Mouse (Mus musculus) embryonic facial prominence, embryonic 10.5 days (tissue): Measurements from ENCODE around the gene Impg2. TPM values are rescaled to one million over a fixed set of nuclear protein-coding genes. Genes with fewer than 3 reads are reported as not detected.

Source experiments
- DNase-seq: peaks from one replicate; pipeline ENCODE4 v3.0.0-alpha.2; 2017; ENCODE audit warnings: low spot score
- H3K27ac ChIP-seq: fragments of 300-500 bp; sonication (generic); replicated peaks from 2 replicates; pipeline ENCODE4 v1.5.1; 2016; ENCODE audit warnings: mild to moderate bottlenecking
- H3K27me3 ChIP-seq: fragments of 300-500 bp; sonication (generic); replicated peaks from 2 replicates; pipeline ENCODE4 v1.6.1; 2016; ENCODE audit warnings: low read depth, mild to moderate bottlenecking; ENCODE audit not compliant: poor library complexity, severe bottlenecking
- H3K36me3 ChIP-seq: fragments of 300-500 bp; sonication (generic); replicated peaks from 2 replicates; pipeline ENCODE4 v1.6.1; 2016; ENCODE audit warnings: mild to moderate bottlenecking, moderate library complexity
- H3K4me1 ChIP-seq: fragments of 300-500 bp; sonication (generic); 2 replicates; pipeline ENCODE4 v1.6.1; 2016
- H3K4me3 ChIP-seq: fragments of 300-500 bp; sonication (generic); 2 replicates; pipeline ENCODE4 v1.5.1; 2016; ENCODE audit warnings: mild to moderate bottlenecking, moderate library complexity
- H3K9me3 ChIP-seq: fragments of 300-500 bp; sonication (generic); 2 replicates; pipeline ENCODE4 v1.6.1; 2016; ENCODE audit warnings: mild to moderate bottlenecking
- WGBS: fragments of 180-500 bp; shearing (Covaris S2); methylation state at CpG from one replicate; pipeline ENCODE4 v1.1.7; 2016; 5-methylcytosine and 5-hydroxymethylcytosine counted together
- polyA plus RNA-seq: library from polyadenylated mRNA; unstranded; fragments of >200 nt; fragmentation: Nextera tagmentation; extraction: Ambion mirVana; gene quantifications from 2 replicates; pipeline ENCODE4 v1.2.1, GENCODE M21; 2016

Impg2 gene
- 0.05 and 0.09 TPM in 2 replicates for polyA plus RNA-seq

DNA sequence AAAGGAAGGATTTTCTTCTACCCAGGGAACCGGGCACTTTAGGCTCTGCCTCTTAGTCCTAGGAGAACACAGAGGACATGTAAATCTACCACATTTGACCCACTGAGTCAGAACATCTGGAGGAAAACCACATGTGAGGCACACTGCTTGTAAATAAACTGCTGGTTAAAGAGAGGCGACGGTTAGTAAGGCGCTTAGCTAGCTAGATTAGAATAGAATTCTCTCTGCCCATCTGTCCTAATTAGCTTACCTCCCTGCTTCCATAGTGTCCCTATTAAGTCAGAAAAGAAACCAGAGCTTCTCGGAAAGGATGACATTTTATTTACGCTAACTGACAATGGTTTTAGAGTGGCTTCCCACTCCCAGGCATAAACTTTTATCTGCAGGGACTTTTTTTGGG is at the start of gene Impg2:
TSS of gene Impg2 (plus strand) at position 263 of the 400 bp plus-strand sequence.
- no peaks in the 10 kb centered on the region for H3K4me1 ChIP-seq
- no peak for DNase-seq
- no peaks in the 10 kb centered on the region for H3K9me3 ChIP-seq
- WGBS = 60% methylated on average over 6 of the region's 6 CpGs
- H3K36me3 ChIP-seq = no peaks in the 10 kb centered on the region
- no peaks in the 10 kb centered on the region for H3K27me3 ChIP-seq
- H3K27ac ChIP-seq = no peak within 1 kb of the TSS
- no peak within 1 kb of the TSS for H3K4me3 ChIP-seq

DNA sequence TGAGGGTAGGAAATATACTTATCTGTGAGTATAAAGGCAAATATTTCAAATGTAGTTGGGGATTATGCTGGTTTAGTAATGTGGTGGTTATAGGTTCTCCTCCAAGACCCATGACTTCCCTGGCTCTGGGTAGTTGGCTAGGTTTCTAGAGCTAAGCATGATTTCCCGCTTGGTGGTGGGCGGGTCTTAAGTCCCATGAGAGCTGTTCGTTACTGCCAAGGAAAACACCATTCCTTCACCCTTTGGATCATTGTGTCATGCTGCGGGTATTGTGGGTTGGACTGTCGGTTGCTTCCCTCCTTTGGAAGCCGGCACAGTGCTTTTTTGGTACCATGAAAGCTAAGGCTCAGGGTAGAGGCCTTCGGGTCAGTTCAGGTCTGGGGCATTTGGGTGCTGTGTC is 40.6 kb upstream of the Impg2 start:
- H3K36me3 ChIP-seq = peaks cover 6% of the 10 kb centered on the region; the same call in 1 of the 2 replicates
- no peak overlapping the region for H3K4me3 ChIP-seq
- H3K4me1 ChIP-seq = no peaks in the 10 kb centered on the region
- no peak for DNase-seq
- H3K27ac ChIP-seq = no peak overlapping the region
- WGBS = 82% methylated on average over 7 of the region's 7 CpGs
- no peaks in the 10 kb centered on the region for H3K9me3 ChIP-seq
- no peaks in the 10 kb centered on the region for H3K27me3 ChIP-seq

DNA sequence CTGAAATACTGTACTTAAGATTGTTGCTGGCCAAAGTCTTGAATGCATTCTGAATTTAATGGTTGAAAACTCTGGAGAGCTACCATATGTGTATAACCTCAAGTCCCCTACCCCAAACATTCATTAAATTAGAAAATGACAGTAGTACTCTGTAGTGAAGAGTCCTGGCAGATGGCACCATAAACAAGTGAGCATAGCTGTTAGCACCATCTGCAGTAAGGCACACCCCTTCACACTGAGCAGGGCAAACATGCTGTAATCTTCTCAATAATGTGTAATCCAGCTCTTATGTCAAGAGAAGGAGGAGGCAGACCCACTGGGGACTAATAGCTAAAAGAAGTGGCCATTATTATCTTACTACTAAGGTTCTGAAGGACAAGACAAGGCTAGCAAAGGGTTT is 33.9 kb upstream of the Impg2 start:
- Histone ChIP-seq H3K27me3 (no peaks in the 10 kb centered on the region), H3K4me3 (no peak overlapping the region), H3K36me3 (peaks cover 25% of the 10 kb centered on the region), H3K9me3 (no peaks in the 10 kb centered on the region), H3K4me1 (no peaks in the 10 kb centered on the region), H3K27ac (no peak overlapping the region)
- no peak for DNase-seq

DNA sequence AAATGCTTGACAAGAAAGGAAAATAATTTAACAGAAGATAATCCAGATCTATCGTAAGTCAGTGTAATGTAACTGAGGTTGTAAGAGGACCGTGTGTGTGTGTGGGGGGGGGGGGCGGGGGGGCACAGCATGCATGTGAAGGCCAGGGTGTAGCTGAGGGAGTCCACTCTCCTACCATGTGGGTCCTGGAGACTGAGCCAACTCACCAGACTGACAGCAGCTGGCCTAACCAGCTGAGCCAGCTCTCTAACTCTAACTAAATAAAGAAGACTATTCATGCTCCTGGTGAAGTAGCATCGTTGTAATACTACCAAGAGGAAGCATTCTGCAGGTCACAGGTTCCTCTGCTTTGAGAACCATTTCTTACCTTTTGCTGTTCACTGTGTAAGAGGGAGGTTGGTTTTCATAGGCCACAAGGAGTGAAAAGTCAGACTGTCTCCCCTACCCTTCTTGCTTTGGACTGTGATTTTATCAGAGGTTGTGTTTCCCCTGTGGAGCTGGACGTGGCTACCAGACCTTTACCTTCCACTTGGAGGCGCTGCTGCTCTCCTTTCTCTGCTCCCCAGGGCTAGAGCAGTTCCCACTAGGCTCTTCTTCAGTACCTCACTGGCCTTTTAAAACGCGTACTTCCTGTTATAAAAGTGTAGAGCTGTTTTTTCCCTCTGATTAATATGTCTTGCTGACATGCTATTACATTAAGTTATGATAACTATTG is 28.1 kb upstream of the Impg2 start:
- peak; percentile 14 for DNase-seq

DNA sequence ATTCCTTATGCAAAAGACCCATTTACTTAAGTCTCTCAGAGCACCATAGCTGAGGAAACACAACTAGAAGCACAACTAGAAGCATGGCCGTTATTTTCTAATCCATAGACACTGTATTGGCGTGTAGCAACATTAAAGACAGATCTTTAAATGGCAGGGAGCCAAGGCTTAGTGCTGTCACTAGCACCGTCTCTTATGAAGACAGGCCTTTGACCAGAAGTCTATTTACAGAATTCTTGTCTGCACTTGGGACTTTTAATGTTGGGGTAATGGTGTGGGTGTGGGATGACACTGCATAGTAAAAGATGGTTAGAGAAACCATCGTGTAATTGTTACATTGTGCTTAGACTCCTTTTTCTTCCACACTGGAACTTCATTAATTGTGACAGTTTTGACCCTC is 17.2 kb upstream of the Impg2 start:
- H3K27ac ChIP-seq = no peak overlapping the region
- no peak overlapping the region for H3K4me3 ChIP-seq
- no peaks in the 10 kb centered on the region for H3K9me3 ChIP-seq
- no peaks in the 10 kb centered on the region for H3K27me3 ChIP-seq
- WGBS = 96% methylated on average over 4 of the region's 4 CpGs
- peaks cover 41% of the 10 kb centered on the region for H3K36me3 ChIP-seq
- no peaks in the 10 kb centered on the region for H3K4me1 ChIP-seq
- DNase-seq = no peak

More for the DNA sequence above, 28.1 kb upstream of the Impg2 start:
- Histone ChIP-seq H3K9me3 (no peaks in the 10 kb centered on the region), H3K4me1 (no peaks in the 10 kb centered on the region), H3K27ac (no peak overlapping the region), H3K36me3 (peaks cover 23% of the 10 kb centered on the region), H3K4me3 (no peak overlapping the region), H3K27me3 (no peaks in the 10 kb centered on the region)
- WGBS = 61% methylated on average over 8 of the region's 8 CpGs

DNA sequence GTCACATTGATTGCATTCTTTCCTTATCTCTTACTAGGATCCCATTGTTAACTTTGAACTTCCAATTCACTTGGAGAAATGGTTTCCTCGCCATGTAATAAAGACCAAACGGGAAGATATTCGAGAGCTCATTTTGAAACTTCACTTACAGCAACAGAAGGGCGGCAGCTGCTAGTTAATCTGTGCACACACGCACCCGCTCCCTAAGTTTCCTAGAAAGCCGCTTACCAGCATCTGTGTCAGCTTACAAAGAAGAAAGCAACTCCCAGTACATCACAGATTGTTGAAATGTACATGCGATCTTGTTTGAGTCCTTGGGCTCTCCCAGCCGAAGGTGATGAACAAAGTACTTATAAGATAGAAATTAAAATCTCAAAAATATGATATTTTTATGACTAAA is 15.9 kb upstream of the Impg2 start:
- Histone ChIP-seq H3K27ac (no peak overlapping the region), H3K36me3 (peaks cover 28% of the 10 kb centered on the region), H3K9me3 (no peaks in the 10 kb centered on the region), H3K4me1 (no peaks in the 10 kb centered on the region), H3K4me3 (no peak overlapping the region), H3K27me3 (no peaks in the 10 kb centered on the region)
- WGBS = 93% methylated on average over 9 of the region's 9 CpGs
- DNase-seq = no peak

DNA sequence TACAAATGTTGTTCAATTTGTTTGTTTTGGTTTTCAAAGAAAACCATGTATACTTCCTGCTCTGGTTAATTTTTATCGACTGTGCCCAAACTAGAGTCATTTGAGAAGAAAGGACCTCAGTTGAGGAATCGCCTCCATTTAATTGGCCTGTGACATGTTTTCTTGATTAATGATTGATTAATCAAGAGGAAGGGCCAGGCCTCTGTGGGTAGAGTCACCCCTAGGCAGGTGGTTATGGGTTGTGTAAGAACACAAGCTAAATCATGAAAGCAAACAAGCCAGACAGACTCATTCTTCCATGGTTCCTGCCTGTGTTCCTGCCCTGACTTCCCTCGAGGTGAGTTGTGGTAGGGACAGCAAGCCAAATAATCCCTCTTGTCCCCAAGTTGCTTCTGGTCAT is 8.6 kb downstream of the Impg2 start:
- Histone ChIP-seq H3K27me3 (no peaks in the 10 kb centered on the region), H3K36me3 (no peaks in the 10 kb centered on the region), H3K9me3 (no peaks in the 10 kb centered on the region), H3K4me3 (no peak overlapping the region), H3K27ac (no peak overlapping the region), H3K4me1 (no peaks in the 10 kb centered on the region)
- DNase-seq = no peak
- WGBS = 82% methylated on average over 3 of the region's 3 CpGs

DNA sequence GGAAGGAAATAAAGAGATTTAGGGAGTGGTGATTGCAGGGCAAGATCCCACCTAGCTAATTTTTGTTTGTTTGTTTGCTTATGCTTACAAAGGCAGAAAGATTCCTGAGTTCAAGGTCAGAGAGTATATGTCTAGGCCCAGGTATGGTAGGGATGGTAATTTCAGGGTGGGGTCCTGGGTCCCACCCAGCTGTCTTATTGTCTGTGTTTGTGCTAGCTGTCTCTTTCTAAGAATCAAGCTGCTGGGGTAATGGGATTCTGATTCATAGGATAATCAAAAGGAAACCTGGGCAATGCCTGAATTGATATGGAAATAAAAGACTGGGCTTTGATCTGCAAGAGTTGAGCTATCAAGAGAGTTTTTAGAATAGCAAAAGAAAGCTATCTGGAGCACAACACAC is 23.6 kb downstream of the Impg2 start:
- no peaks in the 10 kb centered on the region for H3K36me3 ChIP-seq
- DNase-seq = no peak
- no peaks in the 10 kb centered on the region for H3K27me3 ChIP-seq

DNA sequence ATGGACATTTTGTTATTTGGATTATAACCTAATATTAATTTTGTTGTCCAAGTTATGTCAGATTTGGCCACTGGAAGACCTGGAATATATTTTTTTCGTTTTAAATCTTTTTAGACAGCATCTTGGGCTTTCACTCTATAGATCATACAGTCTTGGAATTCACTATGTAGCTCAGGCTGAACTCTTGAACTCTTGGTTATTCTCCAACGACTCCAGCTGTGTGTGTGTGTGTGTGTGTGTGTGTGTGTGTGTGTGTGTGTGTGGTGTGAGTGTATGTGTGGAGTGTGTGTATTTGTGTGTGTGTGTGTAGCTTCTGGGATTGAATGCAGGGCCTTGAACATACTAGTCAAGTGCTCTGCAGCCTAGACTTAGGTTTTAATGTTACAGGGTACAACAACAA is 25.3 kb downstream of the Impg2 start:
- H3K27me3 ChIP-seq = no peaks in the 10 kb centered on the region
- H3K4me3 ChIP-seq = no peak overlapping the region
- H3K9me3 ChIP-seq = no peaks in the 10 kb centered on the region
- 62% methylated on average over 2 of the region's 2 CpGs for WGBS
- H3K4me1 ChIP-seq = no peaks in the 10 kb centered on the region
- no peak overlapping the region for H3K27ac ChIP-seq
- DNase-seq = no peak
- no peaks in the 10 kb centered on the region for H3K36me3 ChIP-seq

More for the DNA sequence above, 23.6 kb downstream of the Impg2 start:
- Histone ChIP-seq H3K27ac (no peak overlapping the region), H3K9me3 (no peaks in the 10 kb centered on the region), H3K4me1 (no peaks in the 10 kb centered on the region), H3K4me3 (no peak overlapping the region)

DNA sequence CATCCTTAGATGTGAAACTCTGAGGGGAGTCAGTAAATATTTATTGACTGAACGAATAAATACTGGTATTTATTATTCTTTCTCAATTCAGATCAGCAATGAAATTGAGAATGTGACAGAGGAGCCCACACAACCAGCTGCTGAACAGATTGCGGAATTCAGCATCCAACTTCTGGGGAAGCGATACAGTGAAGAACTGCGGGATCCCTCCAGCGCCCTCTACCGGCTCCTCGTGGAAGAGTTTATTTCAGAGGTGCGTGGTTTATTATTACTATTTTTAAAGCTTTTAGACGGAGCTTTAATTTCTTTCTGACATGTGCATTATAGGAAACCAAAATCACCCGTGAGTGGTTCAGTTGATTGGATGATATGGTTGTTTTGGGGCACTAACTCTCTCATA is 27.2 kb downstream of the Impg2 start:
- no peak overlapping the region for H3K27ac ChIP-seq
- H3K9me3 ChIP-seq = no peaks in the 10 kb centered on the region
- no peaks in the 10 kb centered on the region for H3K4me1 ChIP-seq
- no peak overlapping the region for H3K4me3 ChIP-seq
- no peaks in the 10 kb centered on the region for H3K36me3 ChIP-seq
- peak; percentile 28 for DNase-seq
- no peaks in the 10 kb centered on the region for H3K27me3 ChIP-seq
- WGBS = 57% methylated on average over 10 of the region's 10 CpGs

DNA sequence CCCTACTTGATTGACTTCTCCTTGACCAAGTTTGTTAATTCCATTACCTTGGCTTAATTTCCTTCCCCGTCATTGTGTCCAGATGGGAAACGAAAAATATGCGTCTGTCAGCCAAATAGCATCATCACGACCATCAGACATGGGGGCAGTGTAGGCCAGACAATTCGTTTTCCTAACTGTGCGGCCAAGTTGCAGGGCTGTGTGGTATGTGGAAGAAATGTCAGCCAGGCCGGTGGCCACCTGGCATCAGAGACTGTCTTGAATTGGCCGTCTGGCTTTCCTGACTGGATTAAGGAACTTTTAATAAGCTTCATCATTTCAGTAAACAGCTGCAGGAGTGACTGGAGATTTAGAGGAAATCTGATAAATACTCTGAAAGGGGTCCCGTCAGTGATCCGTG is 28.6 kb downstream of the Impg2 start:
- H3K4me1 ChIP-seq = no peaks in the 10 kb centered on the region
- H3K27ac ChIP-seq = no peak overlapping the region
- H3K36me3 ChIP-seq = no peaks in the 10 kb centered on the region
- no peak for DNase-seq
- H3K27me3 ChIP-seq = no peaks in the 10 kb centered on the region
- H3K9me3 ChIP-seq = no peaks in the 10 kb centered on the region
- WGBS = 90% methylated on average over 10 of the region's 10 CpGs
- no peak overlapping the region for H3K4me3 ChIP-seq

DNA sequence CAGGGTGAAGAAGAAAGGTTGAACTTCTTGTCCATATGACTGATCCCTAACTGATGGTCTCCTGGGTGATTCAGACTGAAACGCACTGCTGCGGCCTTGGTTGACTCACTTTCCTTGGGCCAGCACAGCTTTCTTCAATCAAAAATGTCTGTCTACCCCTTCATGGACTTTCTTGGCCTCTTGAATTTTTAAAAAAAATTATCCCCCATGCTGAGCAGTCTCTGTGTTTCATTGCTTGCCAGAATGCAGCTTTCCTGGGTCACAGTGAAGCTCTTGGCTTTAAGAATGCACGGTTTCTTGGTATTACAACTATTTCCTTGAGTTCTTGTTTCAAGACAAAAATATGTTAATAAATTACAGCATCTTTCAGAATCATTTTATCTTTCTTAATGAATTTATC is 41.9 kb downstream of the Impg2 start:
- H3K4me1 ChIP-seq = no peaks in the 10 kb centered on the region
- no peak overlapping the region for H3K4me3 ChIP-seq
- H3K36me3 ChIP-seq = no peaks in the 10 kb centered on the region
- H3K27me3 ChIP-seq = no peaks in the 10 kb centered on the region
- H3K9me3 ChIP-seq = no peaks in the 10 kb centered on the region
- no peak for DNase-seq
- H3K27ac ChIP-seq = no peak overlapping the region
- 94% methylated on average over 3 of the region's 3 CpGs for WGBS

DNA sequence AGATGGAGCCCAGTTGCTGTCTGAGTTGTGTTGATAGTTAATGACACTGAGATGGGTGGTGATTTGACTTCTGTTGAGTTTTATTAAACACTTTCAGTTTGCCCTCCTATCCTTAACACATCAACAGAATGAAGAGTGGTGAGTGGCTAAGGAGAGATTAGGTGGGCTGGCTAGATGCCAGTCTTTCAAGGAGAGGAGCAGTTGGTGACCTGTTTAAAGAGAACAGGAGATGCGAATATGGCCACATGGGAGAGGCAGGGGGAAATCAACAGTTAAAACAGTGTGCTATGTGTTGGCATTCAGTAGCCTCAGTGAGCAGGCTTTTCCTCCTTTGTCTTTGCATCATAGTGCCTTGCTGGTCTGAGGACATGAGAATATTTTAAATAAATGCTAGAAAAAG is 69.8 kb downstream of the Impg2 start:
- peaks cover 7% of the 10 kb centered on the region; the same call in 1 of the 2 replicates for H3K4me1 ChIP-seq
- no peak overlapping the region for H3K4me3 ChIP-seq
- H3K27me3 ChIP-seq = no peaks in the 10 kb centered on the region
- no peaks in the 10 kb centered on the region for H3K9me3 ChIP-seq
- H3K27ac ChIP-seq = no peak overlapping the region
- 92% methylated on average over 1 of the region's 1 CpGs for WGBS
- no peaks in the 10 kb centered on the region for H3K36me3 ChIP-seq
- DNase-seq = no peak
